Mouse (Mus musculus) stomach, embryonic 14.5 days (tissue): Measurements from ENCODE around the gene Cflar. TPM values are rescaled to one million over a fixed set of nuclear protein-coding genes. Genes with fewer than 3 reads are reported as not detected.

Source experiments
- ATAC-seq: fragments of 200-750 bp; cut with Nextera tagmentation; 2 replicates; pipeline ENCODE4 v1.8.0; 2017; ENCODE audit warnings: low read depth, moderate TSS enrichment; ENCODE audit not compliant: insufficient number of reproducible peaks, insufficient read depth, low FRiP score
- H3K27ac ChIP-seq: fragments of 300-500 bp; sonication (generic); 2 replicates; pipeline ENCODE4 v1.5.1; 2014; ENCODE audit warnings: mild to moderate bottlenecking, low read length, moderate library complexity, mixed read lengths
- H3K27me3 ChIP-seq: fragments of 300-500 bp; sonication (generic); 2 replicates; pipeline ENCODE4 v1.6.1; 2014; ENCODE audit warnings: low read length, control low read depth, mixed read lengths; ENCODE audit not compliant: control insufficient read depth, insufficient read depth
- H3K36me3 ChIP-seq: fragments of 300-500 bp; sonication (generic); 2 replicates; pipeline ENCODE4 v1.6.1; 2014; ENCODE audit warnings: mild to moderate bottlenecking, control low read depth, low read length, moderate library complexity, mixed read lengths; ENCODE audit not compliant: control insufficient read depth, insufficient read depth
- H3K4me1 ChIP-seq: fragments of 300-500 bp; sonication (generic); 2 replicates; pipeline ENCODE4 v1.6.1; 2014; ENCODE audit warnings: low read length, control low read depth, mixed read lengths; ENCODE audit not compliant: control insufficient read depth, insufficient read depth
- H3K4me2 ChIP-seq: fragments of 300-500 bp; sonication (generic); replicated peaks from 2 replicates; pipeline ENCODE4 v1.6.1; 2014; ENCODE audit warnings: low read depth, low read length, control low read depth
- H3K4me3 ChIP-seq: fragments of 300-500 bp; sonication (generic); 2 replicates; pipeline ENCODE4 v1.5.1; 2014; ENCODE audit warnings: low read depth, low read length, control low read depth
- H3K9ac ChIP-seq: fragments of 300-500 bp; sonication (generic); replicated peaks from 2 replicates; pipeline ENCODE4 v1.6.1; 2014; ENCODE audit warnings: low read depth, mild to moderate bottlenecking, control low read depth, low read length, moderate library complexity, mixed read lengths
- H3K9me3 ChIP-seq: fragments of 300-500 bp; sonication (generic); 2 replicates; pipeline ENCODE4 v1.6.1; 2016; ENCODE audit warnings: low read depth, low read length, control low read depth; ENCODE audit not compliant: control insufficient read depth
- WGBS: fragments of 180-500 bp; shearing (Covaris S2); extraction: QIAGEN DNeasy Blood & Tissue Kit; methylation state at CpG from one replicate; pipeline ENCODE4 v1.1.7; 2014; 5-methylcytosine and 5-hydroxymethylcytosine counted together
- polyA plus RNA-seq: library from polyadenylated mRNA; unstranded; fragments of >200 nt; fragmentation: Nextera tagmentation; extraction: Ambion mirVana; gene quantifications from 2 replicates; pipeline ENCODE4 v1.2.1, GENCODE M21; 2014

Cflar gene
- polyA plus RNA-seq, 1 experiment from 2014 or later, result 44.1 TPM

- Histone ChIP-seq H3K4me3 (no peak overlapping the region), H3K4me2 (no peak overlapping the region), H3K27me3 (no peaks in the 10 kb centered on the region), H3K9me3 (no peaks in the 10 kb centered on the region), H3K9ac (no peak overlapping the region), H3K36me3 (no peaks in the 10 kb centered on the region), H3K27ac (no peak overlapping the region), H3K4me1 (no peaks in the 10 kb centered on the region)
- ATAC-seq, result no peak
- 24% methylated on average over 7 of the region's 7 CpGs for WGBS
Measured at GRCm38 (mm10) chr1:58770111-58770720, 58.9 kb downstream of the Cflar start.

- Histone ChIP-seq H3K27me3 (no peaks in the 10 kb centered on the region), H3K4me3 (no peak overlapping the region), H3K36me3 (no peaks in the 10 kb centered on the region), H3K9ac (no peak overlapping the region), H3K4me1 (no peaks in the 10 kb centered on the region), H3K9me3 (no peaks in the 10 kb centered on the region), H3K27ac (no peak overlapping the region), H3K4me2 (no peak overlapping the region)
- WGBS, result 61% methylated on average over 3 of the region's 3 CpGs
- ATAC-seq, result no peak
Measured at GRCm38 (mm10) chr1:58772084-58772483, 60.8 kb downstream of the Cflar start.

GRCm38 (mm10) chr1:58773280-58773679 lies 62.0 kb downstream of the Cflar start:
- Histone ChIP-seq H3K27me3 (no peaks in the 10 kb centered on the region), H3K4me2 (no peak overlapping the region), H3K4me3 (no peak overlapping the region), H3K4me1 (no peaks in the 10 kb centered on the region), H3K9me3 (no peaks in the 10 kb centered on the region), H3K9ac (no peak overlapping the region), H3K27ac (no peak overlapping the region), H3K36me3 (no peaks in the 10 kb centered on the region)
- no peak for ATAC-seq

GRCm38 (mm10) chr1:58773905-58774304 lies 62.6 kb downstream of the Cflar start:
- Histone ChIP-seq H3K4me1 (no peaks in the 10 kb centered on the region), H3K9me3 (no peaks in the 10 kb centered on the region), H3K4me3 (no peak overlapping the region)

GRCm38 (mm10) chr1:58775361-58775760 lies 64.1 kb downstream of the Cflar start:
- Histone ChIP-seq H3K27me3 (no peaks in the 10 kb centered on the region), H3K4me3 (no peak overlapping the region), H3K36me3 (no peaks in the 10 kb centered on the region), H3K9me3 (no peaks in the 10 kb centered on the region), H3K9ac (no peak overlapping the region), H3K4me2 (no peak overlapping the region), H3K4me1 (no peaks in the 10 kb centered on the region), H3K27ac (no peak overlapping the region)
- ATAC-seq, result no peak
- 91% methylated on average over 5 of the region's 5 CpGs for WGBS

More at GRCm38 (mm10) chr1:58773905-58774304, 62.6 kb downstream of the Cflar start:
- 69% methylated on average over 2 of the region's 2 CpGs for WGBS
- no peak overlapping the region for H3K9ac ChIP-seq
- no peaks in the 10 kb centered on the region for H3K27me3 ChIP-seq
- H3K27ac ChIP-seq, result no peak overlapping the region
- no peaks in the 10 kb centered on the region for H3K36me3 ChIP-seq
- no peak for ATAC-seq
- H3K4me2 ChIP-seq, result no peak overlapping the region

GRCm38 (mm10) chr1:58777583-58777982 lies 66.3 kb downstream of the Cflar start:
- ATAC-seq, result no peak
- H3K36me3 ChIP-seq, result no peaks in the 10 kb centered on the region
- 97% methylated on average over 1 of the region's 1 CpGs for WGBS
- H3K4me1 ChIP-seq, result no peaks in the 10 kb centered on the region
- no peak overlapping the region for H3K4me2 ChIP-seq
- no peaks in the 10 kb centered on the region for H3K9me3 ChIP-seq
- H3K4me3 ChIP-seq, result no peak overlapping the region
- no peaks in the 10 kb centered on the region for H3K27me3 ChIP-seq
- no peak overlapping the region for H3K27ac ChIP-seq
- H3K9ac ChIP-seq, result no peak overlapping the region

GRCm38 (mm10) chr1:58778226-58778625 lies 66.9 kb downstream of the Cflar start:
- Histone ChIP-seq H3K9ac (no peak overlapping the region), H3K27me3 (no peaks in the 10 kb centered on the region), H3K4me2 (no peak overlapping the region), H3K9me3 (no peaks in the 10 kb centered on the region), H3K36me3 (no peaks in the 10 kb centered on the region), H3K4me1 (no peaks in the 10 kb centered on the region), H3K27ac (no peak overlapping the region), H3K4me3 (no peak overlapping the region)
- 23% methylated on average over 1 of the region's 1 CpGs for WGBS
- no peak for ATAC-seq

GRCm38 (mm10) chr1:58786276-58786675 lies 75.0 kb downstream of the Cflar start:
- Histone ChIP-seq H3K4me2 (no peak overlapping the region), H3K9me3 (no peaks in the 10 kb centered on the region), H3K4me1 (no peaks in the 10 kb centered on the region), H3K36me3 (no peaks in the 10 kb centered on the region), H3K27me3 (no peaks in the 10 kb centered on the region), H3K27ac (no peak overlapping the region), H3K4me3 (no peak overlapping the region), H3K9ac (no peak overlapping the region)
- no peak for ATAC-seq
- WGBS, result 92% methylated on average over 2 of the region's 2 CpGs

GRCm38 (mm10) chr1:58788410-58788809 lies 77.1 kb downstream of the Cflar start:
- 93% methylated on average over 4 of the region's 4 CpGs for WGBS
- no peaks in the 10 kb centered on the region for H3K4me1 ChIP-seq
- H3K27ac ChIP-seq, result no peak overlapping the region
- H3K36me3 ChIP-seq, result no peaks in the 10 kb centered on the region
- no peaks in the 10 kb centered on the region for H3K27me3 ChIP-seq
- H3K9me3 ChIP-seq, result no peaks in the 10 kb centered on the region
- H3K4me2 ChIP-seq, result no peak overlapping the region
- H3K4me3 ChIP-seq, result no peak overlapping the region
- no peak overlapping the region for H3K9ac ChIP-seq
- ATAC-seq, result no peak
